Mouse (Mus musculus): Measurements from ENCODE around the gene Snd1.

Gene Snd1

GRCm38 (mm10) chr6:28850326-28850900 is 375.5 kb downstream of the Snd1 start:
- no peak for DNase-seq

GRCm38 (mm10) chr6:28852342-28852741 is 377.4 kb downstream of the Snd1 start:
- no peak for DNase-seq

- DNase-seq, result peak; percentile 31
Measured at GRCm38 (mm10) chr6:28853164-28853563, 378.2 kb downstream of the Snd1 start.

- no peak for DNase-seq
Measured at GRCm38 (mm10) chr6:28853654-28854053, 378.7 kb downstream of the Snd1 start.

GRCm38 (mm10) chr6:28854598-28854997 is 379.7 kb downstream of the Snd1 start:
- DNase-seq, result no peak

GRCm38 (mm10) chr6:28855442-28855841 is 380.5 kb downstream of the Snd1 start:
- DNase-seq, result peak; percentile 25

- no peak for DNase-seq
Measured at GRCm38 (mm10) chr6:28856789-28857188, 381.9 kb downstream of the Snd1 start.

- DNase-seq, result no peak
Measured at GRCm38 (mm10) chr6:28857198-28858180, 382.6 kb downstream of the Snd1 start.

- no peak for DNase-seq
Measured at GRCm38 (mm10) chr6:28859094-28859493, 384.2 kb downstream of the Snd1 start.

GRCm38 (mm10) chr6:28860450-28860849 is 385.5 kb downstream of the Snd1 start:
- no peak for DNase-seq

GRCm38 (mm10) chr6:28860922-28861321 is 386.0 kb downstream of the Snd1 start:
- no peak for DNase-seq

- no peak for DNase-seq
Measured at GRCm38 (mm10) chr6:28862304-28862703, 387.4 kb downstream of the Snd1 start.

- no peak for DNase-seq
Measured at GRCm38 (mm10) chr6:28864684-28865083, 389.7 kb downstream of the Snd1 start.

GRCm38 (mm10) chr6:28865112-28865511 is 390.2 kb downstream of the Snd1 start:
- DNase-seq, result no peak

GRCm38 (mm10) chr6:28866206-28866605 is 391.3 kb downstream of the Snd1 start:
- no peak for DNase-seq

GRCm38 (mm10) chr6:28867516-28868251 is 392.7 kb downstream of the Snd1 start:
- no peak for DNase-seq

GRCm38 (mm10) chr6:28871725-28872420 is 396.9 kb downstream of the Snd1 start:
- DNase-seq, result no peak

GRCm38 (mm10) chr6:28872421-28872795 is 397.5 kb downstream of the Snd1 start:
- no peak for DNase-seq

- DNase-seq, result no peak
Measured at GRCm38 (mm10) chr6:28874053-28874452, 399.1 kb downstream of the Snd1 start.

GRCm38 (mm10) chr6:28874759-28875158 is 399.8 kb downstream of the Snd1 start:
- DNase-seq, result no peak

GRCm38 (mm10) chr6:28875333-28875732 is 400.4 kb downstream of the Snd1 start:
- no peak for DNase-seq

GRCm38 (mm10) chr6:28876492-28876891 is 401.6 kb downstream of the Snd1 start:
- no peak for DNase-seq
